Mouse (Mus musculus): ENCODE data around the gene Wnt5b. TPM values are rescaled to one million over a fixed set of nuclear protein-coding genes. Genes with fewer than 3 reads are reported as not detected.

Wnt5b gene
- polyA plus RNA-seq, 1 experiment: 0.04 TPM

DNA sequence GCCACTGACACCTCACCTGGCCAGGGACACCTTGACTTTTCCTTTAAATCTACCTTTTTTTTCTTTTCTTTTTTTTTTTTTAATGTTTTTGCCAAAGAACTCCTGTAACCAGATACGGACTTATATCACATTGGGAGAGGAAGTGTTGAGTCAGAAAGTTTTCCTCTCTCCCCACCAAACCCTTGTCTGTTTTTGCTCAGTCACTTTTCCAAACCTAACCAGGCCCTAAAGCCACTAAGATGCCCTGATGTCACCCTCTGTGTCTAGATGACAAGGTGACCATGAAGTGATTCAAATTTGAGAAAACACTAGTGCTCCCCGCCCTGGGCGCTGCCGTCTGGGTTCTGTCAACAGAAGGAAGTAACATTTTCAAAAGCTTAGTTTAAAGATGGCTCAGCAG is 85.1 kb downstream of the Wnt5b start:
- Histone ChIP-seq H3K27me3 (ENCODE audit: control insufficient read depth, insufficient read depth, insufficient read length) (peaks cover 31% of the 10 kb centered on the region), H3K4me2 (ENCODE audit: low read depth) (no peak overlapping the region), H3K79me2 (ENCODE audit: control insufficient read depth, insufficient read depth) (no peaks in the 10 kb centered on the region), H3K36me3 (ENCODE audit: control insufficient read depth, insufficient read depth) (no peaks in the 10 kb centered on the region), H3K4me3 (no peak overlapping the region), H3ac (ENCODE audit: control insufficient read depth, insufficient read length) (no peak overlapping the region)
- TF ChIP-seq SRF (IDR thresholded peaks at IDR 0.05; ENCODE audit: control insufficient read depth, insufficient read length, low read depth) (no peak), MYOD1 (IDR thresholded peaks at IDR 0.05; ENCODE audit: control insufficient read depth in 1 of 3, insufficient read length in 2 of 3, low read depth in 2 of 3) (no peak), E2F4 (IDR thresholded peaks at IDR 0.05; ENCODE audit: insufficient read depth) (no peak), MYOG (IDR thresholded peaks at IDR 0.05; ENCODE audit: control insufficient read depth in 1 of 3, insufficient read depth in 1 of 3, insufficient read length in 2 of 3, low read depth in 2 of 3) (no peak)

DNA sequence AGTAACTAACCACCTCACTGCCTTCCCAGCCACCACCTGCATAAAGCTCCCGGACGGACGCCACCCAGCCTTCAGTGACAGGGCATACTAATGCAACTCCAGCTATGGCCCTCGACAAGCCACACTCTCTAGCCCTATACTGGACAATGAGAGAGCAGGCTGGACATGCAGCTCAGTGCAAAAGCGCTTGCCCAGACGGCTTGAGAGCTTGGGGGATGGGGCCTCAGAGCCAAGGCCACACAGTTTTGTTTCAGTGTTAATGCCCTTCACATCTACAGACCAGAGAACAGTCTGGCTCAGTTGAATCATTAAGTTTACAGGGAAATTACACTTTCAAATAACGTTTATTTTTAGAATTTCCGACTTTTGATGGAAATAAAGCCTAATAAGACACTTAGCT is 86.0 kb downstream of the Wnt5b start:
- Histone ChIP-seq H3ac (ENCODE audit: control insufficient read depth, insufficient read length) (no peak overlapping the region), H3K4me3 (no peak overlapping the region), H3K27me3 (ENCODE audit: control insufficient read depth, insufficient read depth, insufficient read length) (peaks cover 33% of the 10 kb centered on the region), H3K79me2 (ENCODE audit: control insufficient read depth, insufficient read depth) (no peaks in the 10 kb centered on the region), H3K4me2 (ENCODE audit: low read depth) (no peak overlapping the region), H3K36me3 (ENCODE audit: control insufficient read depth, insufficient read depth) (no peaks in the 10 kb centered on the region)
- TF ChIP-seq TCF3 (IDR thresholded peaks at IDR 0.05; ENCODE audit: insufficient read length, low read depth): no peak

DNA sequence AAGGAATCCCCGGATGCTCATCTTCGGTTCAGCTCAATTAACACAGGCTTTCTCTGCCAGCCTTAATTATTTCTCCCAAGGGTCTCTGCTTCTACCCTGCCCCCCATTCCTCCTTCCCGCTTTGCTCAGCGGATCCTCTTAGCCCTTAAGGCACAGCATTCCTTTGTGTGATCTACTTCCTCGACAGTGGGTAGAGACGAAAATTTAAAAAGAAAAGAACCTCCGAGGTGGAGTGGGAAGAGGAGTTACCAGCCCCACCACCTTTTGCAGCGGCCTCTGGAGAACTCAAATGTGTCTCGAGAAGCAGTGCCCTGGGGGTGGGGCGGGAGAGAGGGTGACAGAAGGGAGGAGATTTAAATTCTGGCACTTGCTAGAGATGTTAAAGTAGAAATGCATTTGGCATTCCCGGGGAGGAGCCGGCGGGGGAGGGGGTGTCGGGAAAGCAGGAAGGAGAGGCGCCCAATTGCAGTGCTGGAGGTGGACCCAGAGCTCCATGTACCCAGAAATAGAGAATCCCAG is 92.1 kb downstream of the Wnt5b start:
- H3K4me2 ChIP-seq (ENCODE audit: low read depth): peak overlapping the region; percentile 30
- H3K4me3 ChIP-seq: no peak overlapping the region
- peaks cover 30% of the 10 kb centered on the region for H3K27me3 ChIP-seq (ENCODE audit: control insufficient read depth, insufficient read depth, insufficient read length)
- no peaks in the 10 kb centered on the region for H3K36me3 ChIP-seq (ENCODE audit: control insufficient read depth, insufficient read depth)
- TF ChIP-seq E2F4 (IDR thresholded peaks at IDR 0.05; ENCODE audit: insufficient read depth) (no peak), MYOG (IDR thresholded peaks at IDR 0.05; ENCODE audit: control insufficient read depth in 1 of 3, insufficient read depth in 1 of 3, insufficient read length in 2 of 3, low read depth in 2 of 3) (no peak), MAX (IDR thresholded peaks at IDR 0.05; ENCODE audit: low read depth) (no peak), USF1 (IDR thresholded peaks at IDR 0.05; ENCODE audit: low read depth) (no peak), SRF (IDR thresholded peaks at IDR 0.05; ENCODE audit: control insufficient read depth, insufficient read length, low read depth) (no peak)
- no peaks in the 10 kb centered on the region for H3K79me2 ChIP-seq (ENCODE audit: control insufficient read depth, insufficient read depth)
- no peak overlapping the region for H3ac ChIP-seq (ENCODE audit: control insufficient read depth, insufficient read length)

DNA sequence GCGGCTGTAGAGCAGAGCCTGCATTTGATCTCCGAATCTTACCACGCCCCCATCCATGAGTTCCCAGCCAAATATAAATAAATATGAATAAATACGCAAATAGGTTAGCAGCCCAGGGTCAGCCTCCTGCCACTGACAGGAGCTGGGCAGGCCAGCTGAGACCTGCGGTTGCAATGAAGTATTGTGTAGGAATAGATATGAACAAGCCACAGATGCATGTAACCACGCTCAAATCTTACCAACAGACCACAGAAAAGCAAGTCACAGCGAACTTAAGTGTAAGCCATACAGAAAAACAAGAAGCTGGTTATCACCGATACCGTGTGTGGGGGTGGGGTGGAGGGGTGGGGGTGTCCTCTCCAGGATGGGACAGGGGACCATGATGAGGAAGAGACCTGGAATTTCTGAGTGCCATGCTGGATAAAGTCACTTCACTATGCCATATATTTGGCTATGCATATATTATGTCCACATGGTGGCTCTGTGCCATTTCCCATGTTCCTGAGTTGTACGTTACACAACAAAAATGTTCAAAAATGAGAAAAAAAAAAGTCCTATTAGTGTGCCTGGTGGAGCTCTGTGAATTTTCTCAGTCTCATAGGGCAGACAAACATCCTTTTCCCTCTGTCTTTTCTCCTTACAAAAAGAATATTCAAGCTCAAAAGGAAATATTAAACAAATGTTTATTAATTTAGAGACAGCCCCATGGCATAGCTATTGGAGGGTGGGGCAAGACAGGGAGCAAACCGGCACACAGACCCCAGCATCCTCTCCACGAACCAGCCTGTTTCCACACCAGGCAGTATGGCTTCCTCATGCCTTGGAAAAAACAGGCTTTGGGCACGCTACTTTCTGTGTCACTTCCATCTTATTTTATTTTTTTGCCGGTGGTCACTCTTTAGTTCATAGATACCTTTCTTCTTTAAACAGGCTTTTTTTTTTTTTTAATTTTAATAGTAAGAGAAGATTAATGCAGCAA is 92.9 kb downstream of the Wnt5b start:
- Histone ChIP-seq H3K4me2 (ENCODE audit: low read depth) (peak overlapping the region; percentile 30), H3K4me3 (no peak overlapping the region), H3K36me3 (ENCODE audit: control insufficient read depth, insufficient read depth) (no peaks in the 10 kb centered on the region), H3K79me2 (ENCODE audit: control insufficient read depth, insufficient read depth) (no peaks in the 10 kb centered on the region), H3ac (ENCODE audit: control insufficient read depth, insufficient read length) (no peak overlapping the region), H3K27me3 (ENCODE audit: control insufficient read depth, insufficient read depth, insufficient read length) (peaks cover 30% of the 10 kb centered on the region)
- TF ChIP-seq MAX (IDR thresholded peaks at IDR 0.05; ENCODE audit: low read depth): no peak
- no peak for TF ChIP-seq TCF3 (IDR thresholded peaks at IDR 0.05; ENCODE audit: insufficient read length, low read depth)
- TF ChIP-seq POLR2A (IDR thresholded peaks at IDR 0.05; ENCODE audit: insufficient read length, low read depth): no peak
- no peak for TF ChIP-seq POLR2AphosphoS2 (IDR thresholded peaks at IDR 0.05; ENCODE audit: insufficient read length, low read depth)
- no peak for TF ChIP-seq SRF (IDR thresholded peaks at IDR 0.05; ENCODE audit: control insufficient read depth, insufficient read length, low read depth)
- TF ChIP-seq USF1 (IDR thresholded peaks at IDR 0.05; ENCODE audit: low read depth): no peak
- no peak for TF ChIP-seq TCF12 (IDR thresholded peaks at IDR 0.05; ENCODE audit: insufficient read depth, poor library complexity, severe bottlenecking)
- no peak for TF ChIP-seq CEBPB (IDR thresholded peaks at IDR 0.05; ENCODE audit: insufficient read depth, poor library complexity, severe bottlenecking)
- TF ChIP-seq E2F4 (IDR thresholded peaks at IDR 0.05; ENCODE audit: insufficient read depth): no peak
- TF ChIP-seq MYOG (IDR thresholded peaks at IDR 0.05; ENCODE audit: control insufficient read depth in 1 of 3, insufficient read depth in 1 of 3, insufficient read length in 2 of 3, low read depth in 2 of 3): no peak
- no peak for TF ChIP-seq MYOD1 (IDR thresholded peaks at IDR 0.05; ENCODE audit: control insufficient read depth in 1 of 3, insufficient read length in 2 of 3, low read depth in 2 of 3)
- TF ChIP-seq REST (IDR thresholded peaks at IDR 0.05; ENCODE audit: insufficient read depth, insufficient read length): no peak

DNA sequence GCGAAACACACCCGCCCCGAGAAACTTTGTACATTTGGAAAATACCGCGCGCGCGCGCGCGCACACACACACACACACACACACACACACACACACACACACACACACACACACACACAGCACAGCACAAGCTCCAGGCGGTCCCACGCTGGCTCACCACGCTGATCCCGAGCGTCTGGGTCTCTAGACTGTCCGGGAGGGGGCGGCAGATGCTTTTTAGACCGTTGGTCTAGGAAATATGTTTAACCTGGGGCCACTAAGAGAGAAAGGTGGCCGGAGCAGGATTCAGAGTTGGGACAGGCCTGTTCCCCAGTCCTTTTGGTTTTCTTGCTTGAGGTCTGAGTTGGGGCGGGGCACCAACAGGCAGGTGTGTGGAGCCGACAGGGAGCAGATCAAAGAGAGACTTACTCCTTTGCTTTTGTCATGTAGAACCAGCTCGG is 95.1 kb downstream of the Wnt5b start:
- H3K4me3 ChIP-seq: no peak overlapping the region
- no peaks in the 10 kb centered on the region for H3K79me2 ChIP-seq (ENCODE audit: control insufficient read depth, insufficient read depth)
- peak overlapping the region; percentile 48 for H3K4me2 ChIP-seq (ENCODE audit: low read depth)
- peaks cover 18% of the 10 kb centered on the region for H3K27me3 ChIP-seq (ENCODE audit: control insufficient read depth, insufficient read depth, insufficient read length)
- no peak overlapping the region for H3ac ChIP-seq (ENCODE audit: control insufficient read depth, insufficient read length)
- no peak for TF ChIP-seq SRF (IDR thresholded peaks at IDR 0.05; ENCODE audit: control insufficient read depth, insufficient read length, low read depth)
- no peak for TF ChIP-seq POLR2AphosphoS2 (IDR thresholded peaks at IDR 0.05; ENCODE audit: insufficient read length, low read depth)
- no peak for TF ChIP-seq POLR2A (IDR thresholded peaks at IDR 0.05; ENCODE audit: insufficient read length, low read depth)
- no peaks in the 10 kb centered on the region for H3K36me3 ChIP-seq (ENCODE audit: control insufficient read depth, insufficient read depth)

All from myocyte (in vitro differentiated cells).